Mouse (Mus musculus): Measurements from ENCODE around the gene Tnks2.
"Not testable (repeated sequence)": the region's sequence is repeated elsewhere in the genome, so short reads cannot be mapped to it uniquely, and the experiment has no call there.

Gene Tnks2

GRCm38 (mm10) chr19:36833788-36834531 lies at the start of gene Tnks2:
Tnks2 (plus strand) TSS chr19:36834232.
- peak; percentile 96 for DNase-seq (ENCODE audit: low read depth, low spot score)

- no peak for DNase-seq (ENCODE audit: low read depth, low spot score)
These were observed 43.9 kb upstream of the Tnks2 start for GRCm38 (mm10) chr19:36789873-36790733.

GRCm38 (mm10) chr19:36792589-36792988 lies 41.4 kb upstream of the Tnks2 start:
- DNase-seq (ENCODE audit: low read depth, low spot score) = no peak

GRCm38 (mm10) chr19:36793450-36793849 lies 40.6 kb upstream of the Tnks2 start:
- DNase-seq (ENCODE audit: low read depth, low spot score) = no peak

- DNase-seq (ENCODE audit: low read depth, low spot score) = no peak
These were observed 40.0 kb upstream of the Tnks2 start for GRCm38 (mm10) chr19:36794008-36794407.

GRCm38 (mm10) chr19:36795277-36795676 lies 38.8 kb upstream of the Tnks2 start:
- no peak for DNase-seq (ENCODE audit: low read depth, low spot score)

GRCm38 (mm10) chr19:36796931-36797330 lies 37.1 kb upstream of the Tnks2 start:
- no peak for DNase-seq (ENCODE audit: low read depth, low spot score)

- no peak for DNase-seq (ENCODE audit: low read depth, low spot score)
These were observed 33.7 kb upstream of the Tnks2 start for GRCm38 (mm10) chr19:36800288-36800687.

GRCm38 (mm10) chr19:36801856-36802641 lies 32.0 kb upstream of the Tnks2 start:
- DNase-seq (ENCODE audit: low read depth, low spot score) = peak; percentile 48

GRCm38 (mm10) chr19:36803403-36803802 lies 30.6 kb upstream of the Tnks2 start:
- DNase-seq (ENCODE audit: low read depth, low spot score) = no peak

- no peak for DNase-seq (ENCODE audit: low read depth, low spot score)
These were observed 27.2 kb upstream of the Tnks2 start for GRCm38 (mm10) chr19:36806842-36807241.

GRCm38 (mm10) chr19:36808426-36809105 lies 25.5 kb upstream of the Tnks2 start:
- no peak for DNase-seq (ENCODE audit: low read depth, low spot score)

- DNase-seq (ENCODE audit: low read depth, low spot score) = no peak
These were observed 24.4 kb upstream of the Tnks2 start for GRCm38 (mm10) chr19:36809476-36810168.

- DNase-seq (ENCODE audit: low read depth, low spot score) = no peak
These were observed 22.0 kb upstream of the Tnks2 start for GRCm38 (mm10) chr19:36812011-36812410.

- DNase-seq (ENCODE audit: low read depth, low spot score) = peak; percentile 81
These were observed 18.4 kb upstream of the Tnks2 start for GRCm38 (mm10) chr19:36815396-36816271.

GRCm38 (mm10) chr19:36818141-36818885 lies 15.7 kb upstream of the Tnks2 start:
- DNase-seq (ENCODE audit: low read depth, low spot score) = peak; percentile 36

- DNase-seq (ENCODE audit: low read depth, low spot score) = peak; percentile 51
These were observed 14.8 kb upstream of the Tnks2 start for GRCm38 (mm10) chr19:36819199-36819598.

GRCm38 (mm10) chr19:36820469-36820868 lies 13.6 kb upstream of the Tnks2 start:
- no peak for DNase-seq (ENCODE audit: low read depth, low spot score)

- DNase-seq (ENCODE audit: low read depth, low spot score) = not testable (repeated sequence)
These were observed 12.7 kb upstream of the Tnks2 start for GRCm38 (mm10) chr19:36821301-36821700.
